Mouse (Mus musculus): ENCODE measurements around the gene Tedc1. TPM values are rescaled to one million over a fixed set of nuclear protein-coding genes. Genes with fewer than 3 reads are reported as not detected.

The Tedc1 gene
- total and polyA plus RNA-seq, 3 experiments, result 0.34 to 0.52 (median 0.45) TPM

- H3K79me2 ChIP-seq (replicated peaks; ENCODE audit: control insufficient read depth, insufficient read depth, low read length), result no peaks in the 10 kb centered on the region
- peak; percentile 78 to 92 for DNase-seq
- H3K4me1 ChIP-seq (ENCODE audit: control insufficient read depth, insufficient read depth, low read length), result peaks cover 12% of the 10 kb centered on the region
- H3K27me3 ChIP-seq (ENCODE audit: control insufficient read depth, insufficient read depth, low read length), result no peaks in the 10 kb centered on the region
- intact Hi-C loops (cut with DNase I), result loop anchor here (5.0 kb wide), 1 partner anchor 75 kb away; no protein-coding TSS in a partner anchor
- TF ChIP-seq EP300 (IDR thresholded peaks at IDR 0.05; ENCODE audit: insufficient read depth, low read depth, low read length) (peak; percentile 97), POLR2A (IDR thresholded peaks at IDR 0.05; ENCODE audit: insufficient read depth, low read depth, low read length) (peak; percentile 35; the same call in 1 of the 2 replicates), CTCF (IDR thresholded peaks at IDR 0.05) (no peak)
- H3K36me3 ChIP-seq (ENCODE audit: control insufficient read depth, insufficient read depth, low read length), result no peaks in the 10 kb centered on the region; the same call in 1 of the 2 replicates
- H3K9ac ChIP-seq (ENCODE audit: low read depth, low read length), result no peak overlapping the region
- H3K4me3 ChIP-seq, result no peak overlapping the region
- peak overlapping the region; percentile 83 for H3K27ac ChIP-seq
- 8% methylated on average over 2 of the region's 2 CpGs for WGBS
These were observed 23.7 kb upstream of the Tedc1 start for GRCm38 (mm10) chr12:113132567-113132966.

DNA sequence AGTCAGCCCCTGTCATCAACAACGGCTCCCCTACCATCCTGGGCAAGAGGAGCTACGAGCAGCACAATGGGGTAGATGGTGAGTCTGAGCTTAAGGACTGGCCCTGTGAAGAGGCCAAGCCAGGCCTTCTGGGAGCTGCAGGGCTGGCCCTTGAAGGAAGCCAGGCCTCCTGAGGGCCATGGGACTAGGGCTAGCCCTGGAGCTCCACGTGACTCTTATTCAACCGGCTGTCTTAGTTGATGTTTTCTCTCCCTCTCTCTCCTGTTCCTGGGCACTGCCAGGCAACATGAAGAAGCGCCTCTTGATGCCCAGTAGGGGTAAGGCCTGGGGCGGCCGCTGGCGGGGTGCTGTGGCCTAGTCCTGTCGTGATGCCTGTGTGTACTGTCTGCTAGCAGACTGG is 23.0 kb upstream of the Tedc1 start:
- Histone ChIP-seq H3K36me3 (ENCODE audit: control insufficient read depth, insufficient read depth, low read length) (no peaks in the 10 kb centered on the region; the same call in 1 of the 2 replicates), H3K4me1 (ENCODE audit: control insufficient read depth, insufficient read depth, low read length) (peaks cover 12% of the 10 kb centered on the region), H3K79me2 (replicated peaks; ENCODE audit: control insufficient read depth, insufficient read depth, low read length) (no peaks in the 10 kb centered on the region), H3K27me3 (ENCODE audit: control insufficient read depth, insufficient read depth, low read length) (no peaks in the 10 kb centered on the region), H3K27ac (peak overlapping the region; percentile 83), H3K4me3 (no peak overlapping the region), H3K9ac (ENCODE audit: low read depth, low read length) (peak overlapping the region; percentile 10; the same call in 1 of the 2 replicates)
- DNase-seq, result peak; percentile 53
- TF ChIP-seq EP300 (IDR thresholded peaks at IDR 0.05; ENCODE audit: insufficient read depth, low read depth, low read length), result 0 out of 2 replicates have a peak, but pooled peaks have one; percentile 11
- TF ChIP-seq CTCF (IDR thresholded peaks at IDR 0.05), result no peak
- intact Hi-C loops (cut with DNase I), result loop anchor here (5.0 kb wide), 1 partner anchor 76 kb away; no protein-coding TSS in a partner anchor
- WGBS, result 54% methylated on average over 9 of the region's 9 CpGs

- intact Hi-C loops (cut with DNase I), result loop anchor here (5.0 kb wide), 1 partner anchor 77 kb away; no protein-coding TSS in a partner anchor
- WGBS, result 61% methylated on average over 5 of the region's 5 CpGs
- no peaks in the 10 kb centered on the region for H3K27me3 ChIP-seq (ENCODE audit: control insufficient read depth, insufficient read depth, low read length)
- no peak for DNase-seq
- H3K9ac ChIP-seq (ENCODE audit: low read depth, low read length), result no peak overlapping the region
- H3K79me2 ChIP-seq (replicated peaks; ENCODE audit: control insufficient read depth, insufficient read depth, low read length), result no peaks in the 10 kb centered on the region
- peaks cover 14% of the 10 kb centered on the region for H3K4me1 ChIP-seq (ENCODE audit: control insufficient read depth, insufficient read depth, low read length)
- no peaks in the 10 kb centered on the region; the same call in 1 of the 2 replicates for H3K36me3 ChIP-seq (ENCODE audit: control insufficient read depth, insufficient read depth, low read length)
- no peak overlapping the region for H3K4me3 ChIP-seq
- no peak for TF ChIP-seq EP300 (IDR thresholded peaks at IDR 0.05; ENCODE audit: insufficient read depth, low read depth, low read length)
- TF ChIP-seq POLR2A (IDR thresholded peaks at IDR 0.05; ENCODE audit: insufficient read depth, low read depth, low read length), result no peak
- TF ChIP-seq CTCF (IDR thresholded peaks at IDR 0.05), result no peak
- H3K27ac ChIP-seq, result peak overlapping the region; percentile 83
These were observed 22.3 kb upstream of the Tedc1 start for GRCm38 (mm10) chr12:113133861-113134403.

- Histone ChIP-seq H3K4me1 (ENCODE audit: control insufficient read depth, insufficient read depth, low read length) (peaks cover 19% of the 10 kb centered on the region), H3K36me3 (ENCODE audit: control insufficient read depth, insufficient read depth, low read length) (no peaks in the 10 kb centered on the region; the same call in 1 of the 2 replicates), H3K9ac (ENCODE audit: low read depth, low read length) (no peak overlapping the region), H3K27ac (peak overlapping the region; percentile 22; the same call in 1 of the 2 replicates), H3K79me2 (replicated peaks; ENCODE audit: control insufficient read depth, insufficient read depth, low read length) (no peaks in the 10 kb centered on the region), H3K4me3 (no peak overlapping the region), H3K27me3 (ENCODE audit: control insufficient read depth, insufficient read depth, low read length) (no peaks in the 10 kb centered on the region)
- WGBS, result 87% methylated on average over 4 of the region's 4 CpGs
- no peak for TF ChIP-seq CTCF (IDR thresholded peaks at IDR 0.05)
- TF ChIP-seq EP300 (IDR thresholded peaks at IDR 0.05; ENCODE audit: insufficient read depth, low read depth, low read length), result no peak
- TF ChIP-seq POLR2A (IDR thresholded peaks at IDR 0.05; ENCODE audit: insufficient read depth, low read depth, low read length), result no peak
- intact Hi-C loops (cut with DNase I), result loop anchor here (5.0 kb wide), 1 partner anchor 77 kb away; no protein-coding TSS in a partner anchor
- no peak for DNase-seq
These were observed 21.7 kb upstream of the Tedc1 start for GRCm38 (mm10) chr12:113134502-113134901.

DNA sequence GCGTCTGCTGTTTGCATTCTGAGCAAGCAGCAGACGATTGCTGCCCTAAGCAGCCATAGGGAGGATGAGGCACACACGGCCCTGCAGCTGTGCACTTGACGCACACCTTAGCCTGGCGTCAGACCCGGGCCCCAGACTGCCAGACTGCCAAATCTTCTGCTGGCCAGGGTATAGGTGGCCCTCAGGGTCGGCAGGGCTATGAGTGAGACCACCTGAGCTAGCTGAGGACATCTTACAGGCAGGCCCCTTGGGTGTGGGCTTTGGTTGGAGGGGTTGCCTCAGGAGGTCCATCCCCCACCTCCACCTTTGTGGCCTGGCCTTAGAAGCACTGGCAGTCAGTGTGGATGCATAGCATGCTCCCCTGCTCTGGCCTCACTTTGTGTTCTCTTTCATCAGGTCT is 20.8 kb upstream of the Tedc1 start:
- Histone ChIP-seq H3K9ac (ENCODE audit: low read depth, low read length) (no peak overlapping the region), H3K27ac (no peak overlapping the region), H3K4me1 (ENCODE audit: control insufficient read depth, insufficient read depth, low read length) (peaks cover 21% of the 10 kb centered on the region), H3K27me3 (ENCODE audit: control insufficient read depth, insufficient read depth, low read length) (no peaks in the 10 kb centered on the region), H3K79me2 (replicated peaks; ENCODE audit: control insufficient read depth, insufficient read depth, low read length) (no peaks in the 10 kb centered on the region), H3K36me3 (ENCODE audit: control insufficient read depth, insufficient read depth, low read length) (no peaks in the 10 kb centered on the region; the same call in 1 of the 2 replicates), H3K4me3 (no peak overlapping the region)
- 82% methylated on average over 7 of the region's 7 CpGs for WGBS
- TF ChIP-seq EP300 (IDR thresholded peaks at IDR 0.05; ENCODE audit: insufficient read depth, low read depth, low read length) (no peak), POLR2A (IDR thresholded peaks at IDR 0.05; ENCODE audit: insufficient read depth, low read depth, low read length) (no peak), CTCF (IDR thresholded peaks at IDR 0.05) (no peak)
- DNase-seq, result no peak
- intact Hi-C loops (cut with DNase I), result no loop called here

- Histone ChIP-seq H3K27me3 (ENCODE audit: control insufficient read depth, insufficient read depth, low read length) (no peaks in the 10 kb centered on the region), H3K27ac (peak overlapping the region; percentile 100), H3K79me2 (replicated peaks; ENCODE audit: control insufficient read depth, insufficient read depth, low read length) (0 out of 2 replicates have a peak, but pooled peaks cover 1% of the 10 kb centered on the region), H3K4me1 (ENCODE audit: control insufficient read depth, insufficient read depth, low read length) (peaks cover 21% of the 10 kb centered on the region), H3K9ac (ENCODE audit: low read depth, low read length) (no peak overlapping the region), H3K4me3 (no peak overlapping the region), H3K36me3 (ENCODE audit: control insufficient read depth, insufficient read depth, low read length) (no peaks in the 10 kb centered on the region; the same call in 1 of the 2 replicates)
- WGBS, result 77% methylated on average over 17 of the region's 17 CpGs
- TF ChIP-seq CTCF (IDR thresholded peaks at IDR 0.05) (0 out of 2 replicates have a peak, but pooled peaks have one; percentile 4), POLR2A (IDR thresholded peaks at IDR 0.05; ENCODE audit: insufficient read depth, low read depth, low read length) (no peak)
- intact Hi-C loops (cut with DNase I), result no loop called here
- DNase-seq, result no peak
These were observed 19.7 kb upstream of the Tedc1 start for GRCm38 (mm10) chr12:113136492-113137020.

Measured in heart, adult 2 months (tissue).